Mouse (Mus musculus) lung, postnatal 0 days (tissue): ENCODE data around the gene Zfp607b.

Source experiments
- CTCF ChIP-seq: IDR thresholded peaks from 2 replicates; pipeline ENCODE4 v1.5.1; 2016; ENCODE audit warnings: antibody characterized with exemption, mild to moderate bottlenecking
- EP300 ChIP-seq: IDR thresholded peaks from 2 replicates; pipeline ENCODE4 v1.6.1; 2016; ENCODE audit warnings: antibody characterized with exemption, mild to moderate bottlenecking, control low read depth

GRCm38 (mm10) chr7:27644471-27644870 is 44.7 kb upstream of the Zfp607b start:
- peak; percentile 57 for TF ChIP-seq CTCF
- TF ChIP-seq EP300: no peak
